8 mouse cellular contexts compared by ENCODE assay signal in the genomic region with DNA sequence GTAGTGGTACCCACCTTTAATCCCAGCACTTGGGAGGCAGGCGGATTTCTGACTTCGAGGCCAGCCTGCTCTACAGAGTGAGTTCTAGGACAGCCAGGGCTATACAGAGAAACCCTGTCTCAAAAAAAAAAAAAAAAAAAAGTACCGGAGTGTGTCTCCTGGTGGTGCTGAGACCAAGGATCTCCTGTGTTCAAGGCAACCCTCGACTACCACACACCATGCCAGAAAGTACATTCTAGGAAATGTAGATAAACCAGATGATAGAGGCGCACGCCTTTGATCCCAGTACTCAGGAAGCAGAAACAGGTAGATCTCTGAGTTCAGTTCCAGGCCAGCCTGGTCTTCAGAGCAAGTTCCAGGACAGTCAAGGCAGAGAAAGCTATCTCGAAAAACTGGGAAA. TPM values are rescaled to one million over a fixed set of nuclear protein-coding genes. Genes with fewer than 3 reads are reported as not detected.
DNase-seq lines count a peak whose midpoint lies in the region; ATAC-seq and TF ChIP-seq lines count a peak whose summit lies in the region.

No protein-coding gene starts in this region.

- H3K4me3 ChIP-seq in kidney, embryonic 16.5 days (ENCODE audit: low read length), result peak overlapping the region; percentile 89
- peak overlapping the region; percentile 69 for H3K4me3 ChIP-seq in intestine, embryonic 15.5 days (replicated peaks)
- peak overlapping the region; percentile 97 for H3K4me3 ChIP-seq in myocyte

- no peaks in the 10 kb centered on the region for H3K27me3 ChIP-seq in kidney, embryonic 16.5 days (ENCODE audit: insufficient read depth, low read length)
- no peaks in the 10 kb centered on the region for H3K27me3 ChIP-seq in intestine, embryonic 15.5 days (replicated peaks)
- no peaks in the 10 kb centered on the region for H3K27me3 ChIP-seq in myocyte (ENCODE audit: control insufficient read depth, insufficient read depth, insufficient read length)

- intact Hi-C loops in gastrocnemius, postnatal 14 days (cut with DNase I; ENCODE audit: low total_unique reads), result no loop called here

- peak overlapping the region; percentile 99 for H3K9ac ChIP-seq in kidney, embryonic 16.5 days (replicated peaks; ENCODE audit: low read length)
- H3K9ac ChIP-seq in intestine, embryonic 15.5 days, result peak overlapping the region; percentile 95; the same call in 1 of the 2 replicates

- WGBS in kidney, embryonic 16.5 days, result 54% methylated on average over 7 of the region's 7 CpGs
- 50% methylated on average over 7 of the region's 7 CpGs for WGBS in intestine, embryonic 15.5 days

- ATAC-seq in kidney, embryonic 16.5 days (ENCODE audit: low FRiP score, low TSS enrichment), result no peak
- no peak; the same call in 1 of the 2 replicates for ATAC-seq in intestine, embryonic 15.5 days

- H3K79me2 ChIP-seq in myocyte (ENCODE audit: control insufficient read depth, insufficient read depth), result peaks cover 39% of the 10 kb centered on the region

- H3ac ChIP-seq in myocyte (ENCODE audit: control insufficient read depth, insufficient read length), result no peak overlapping the region

- no peaks in the 10 kb centered on the region for H3K9me3 ChIP-seq in kidney, embryonic 16.5 days (ENCODE audit: low read length)
- no peaks in the 10 kb centered on the region for H3K9me3 ChIP-seq in intestine, embryonic 15.5 days

- peak overlapping the region; percentile 61 for H3K4me2 ChIP-seq in kidney, embryonic 16.5 days (replicated peaks; ENCODE audit: low read depth, low read length)
- peak overlapping the region; percentile 52 for H3K4me2 ChIP-seq in intestine, embryonic 15.5 days (replicated peaks)
- peak overlapping the region; percentile 80 for H3K4me2 ChIP-seq in myocyte (ENCODE audit: low read depth)

- TF ChIP-seq POLR2A in myocyte (IDR thresholded peaks at IDR 0.05; ENCODE audit: insufficient read length, low read depth), result no peak

- peak overlapping the region; percentile 95 for H3K27ac ChIP-seq in kidney, embryonic 16.5 days (ENCODE audit: low read length)
- H3K27ac ChIP-seq in intestine, embryonic 15.5 days, result no peak overlapping the region

- H3K36me3 ChIP-seq in kidney, embryonic 16.5 days (ENCODE audit: insufficient read depth, low read length), result peaks cover 16% of the 10 kb centered on the region
- peaks cover 3% of the 10 kb centered on the region; the same call in 1 of the 2 replicates for H3K36me3 ChIP-seq in intestine, embryonic 15.5 days
- peaks cover 12% of the 10 kb centered on the region for H3K36me3 ChIP-seq in myocyte (ENCODE audit: control insufficient read depth, insufficient read depth)

- DNase-seq in kidney, postnatal 36 days, result no peak
- DNase-seq in c-Kit-positive CD71-positive TER-119-positive erythroid progenitor cells, embryonic 14.5 days (ENCODE audit: low spot score), result peak; percentile 47
- DNase-seq in gastrocnemius, postnatal 14 days, result no peak
- no peak for DNase-seq in retina, embryonic 14.5 days (ENCODE audit: low spot score)
- DNase-seq in layer of hippocampus, postnatal 10 days (ENCODE audit: low spot score in 2 of 2), result no peak

- peaks cover 19% of the 10 kb centered on the region for H3K4me1 ChIP-seq in kidney, embryonic 16.5 days (ENCODE audit: insufficient read depth, low read length)
- H3K4me1 ChIP-seq in intestine, embryonic 15.5 days (replicated peaks), result peaks cover 12% of the 10 kb centered on the region

TF ChIP-seq in myocyte, 11 proteins besides CTCF, POLR2A, EP300 and RAD21:
- no peak for TF ChIP-seq SRF (IDR thresholded peaks at IDR 0.05; ENCODE audit: control insufficient read depth, insufficient read length, low read depth)
- no peak for TF ChIP-seq TCF3 (IDR thresholded peaks at IDR 0.05; ENCODE audit: insufficient read length, low read depth)
- TF ChIP-seq MYOD1 (IDR thresholded peaks at IDR 0.05; ENCODE audit: control insufficient read depth in 1 of 3, insufficient read length in 2 of 3, low read depth in 2 of 3), result no peak
- TF ChIP-seq POLR2AphosphoS2 (IDR thresholded peaks at IDR 0.05; ENCODE audit: insufficient read length, low read depth), result no peak
- no peak for TF ChIP-seq MYOG (IDR thresholded peaks at IDR 0.05; ENCODE audit: control insufficient read depth in 1 of 3, insufficient read depth in 1 of 3, insufficient read length in 2 of 3, low read depth in 2 of 3)
- TF ChIP-seq CEBPB (IDR thresholded peaks at IDR 0.05; ENCODE audit: insufficient read depth, poor library complexity, severe bottlenecking), result no peak
- no peak for TF ChIP-seq E2F4 (IDR thresholded peaks at IDR 0.05; ENCODE audit: insufficient read depth)
- TF ChIP-seq USF1 (IDR thresholded peaks at IDR 0.05; ENCODE audit: low read depth), result no peak
- TF ChIP-seq MAX (IDR thresholded peaks at IDR 0.05; ENCODE audit: low read depth), result no peak
- TF ChIP-seq REST (IDR thresholded peaks at IDR 0.05; ENCODE audit: insufficient read depth, insufficient read length), result no peak
- TF ChIP-seq TCF12 (IDR thresholded peaks at IDR 0.05; ENCODE audit: insufficient read depth, poor library complexity, severe bottlenecking), result no peak

RNA-seq across cellular contexts. Expression of a gene that starts 0.9 kb away (rescaled TPM):
- 244 and 249 TPM in 2 replicates for polyA plus RNA-seq in kidney, embryonic 16.5 days (2015; fragmentation: Nextera tagmentation; extraction: Ambion mirVana)
- 209 and 211 TPM in 2 replicates for polyA plus RNA-seq in intestine, embryonic 15.5 days (2015; fragmentation: Nextera tagmentation; extraction: Ambion mirVana)
- 109 TPM for polyA plus RNA-seq in myocyte (2012; fragmentation: generic; extraction: Trizol)
- total RNA-seq in gastrocnemius, postnatal 14 days (2021), result 10 to 100 TPM; 38.9 to 40.4 TPM
- total RNA-seq in layer of hippocampus, postnatal 10 days (2021), result 10 to 100 TPM; 94.5 to 98.3 TPM

RNA-seq across cellular contexts. Expression of a gene that starts 21.5 kb away (rescaled TPM):
- 49.5 and 57.0 TPM in 2 replicates for polyA plus RNA-seq in kidney, embryonic 16.5 days (2015; fragmentation: Nextera tagmentation; extraction: Ambion mirVana)
- 34.2 and 36.1 TPM in 2 replicates for polyA plus RNA-seq in intestine, embryonic 15.5 days (2015; fragmentation: Nextera tagmentation; extraction: Ambion mirVana)
- 14.5 TPM for polyA plus RNA-seq in myocyte (2012; fragmentation: generic; extraction: Trizol)
- 10 to 100 TPM; 11.8 to 12.8 TPM for total RNA-seq in gastrocnemius, postnatal 14 days (2021)
- 10 to 100 TPM; 54.0 to 57.7 TPM for total RNA-seq in layer of hippocampus, postnatal 10 days (2021)
